Mouse (Mus musculus) forebrain, embryonic 12.5 days (tissue): ENCODE results near the gene Olfr693. TPM values are rescaled to one million over a fixed set of nuclear protein-coding genes. Genes with fewer than 3 reads are reported as not detected.

Experiments used
- ATAC-seq: fragments of 200-750 bp; cut with Nextera tagmentation; 2 replicates; pipeline ENCODE4 v1.8.0; 2017; ENCODE audit warnings: moderate TSS enrichment; ENCODE audit not compliant: low FRiP score
- H3K27ac ChIP-seq: fragments of 300-500 bp; sonication (generic); 2 replicates; pipeline ENCODE4 v1.5.1; 2016; ENCODE audit warnings: mild to moderate bottlenecking
- H3K27me3 ChIP-seq: fragments of 300-500 bp; sonication (generic); 2 replicates; pipeline ENCODE4 v1.6.1; 2016; ENCODE audit warnings: mild to moderate bottlenecking
- H3K36me3 ChIP-seq: fragments of 300-500 bp; sonication (generic); replicated peaks from 2 replicates; pipeline ENCODE4 v1.6.1; 2016; ENCODE audit warnings: mild to moderate bottlenecking
- H3K4me1 ChIP-seq: fragments of 300-500 bp; sonication (generic); 2 replicates; pipeline ENCODE4 v1.6.1; 2016
- H3K4me2 ChIP-seq: fragments of 300-500 bp; sonication (generic); 2 replicates; pipeline ENCODE4 v1.6.1; 2016; ENCODE audit warnings: mild to moderate bottlenecking, moderate library complexity
- H3K4me3 ChIP-seq: fragments of 300-500 bp; sonication (generic); replicated peaks from 2 replicates; pipeline ENCODE4 v1.5.1; 2016; ENCODE audit warnings: mild to moderate bottlenecking
- H3K9ac ChIP-seq: fragments of 300-500 bp; sonication (generic); 2 replicates; pipeline ENCODE4 v1.6.1; 2016; ENCODE audit warnings: mild to moderate bottlenecking
- H3K9me3 ChIP-seq: fragments of 300-500 bp; sonication (generic); 2 replicates; pipeline ENCODE4 v1.6.1; 2016
- WGBS: fragments of 180-500 bp; shearing (Covaris S2); methylation state at CpG from one replicate; pipeline ENCODE4 v1.1.7; 2016; 5-methylcytosine and 5-hydroxymethylcytosine counted together
- polyA plus RNA-seq: library from polyadenylated mRNA; unstranded; fragments of >200 nt; fragmentation: Nextera tagmentation; extraction: Ambion mirVana; gene quantifications from 2 replicates; pipeline ENCODE4 v1.2.1, GENCODE M21; 2016

The Olfr693 gene
- polyA plus RNA-seq, 1 experiment from 2014 or later = not detected

GRCm38 (mm10) chr7:106644222-106644870, 36.0 kb downstream of the Olfr693 start:
- Histone ChIP-seq H3K9ac (no peak overlapping the region), H3K27ac (no peak overlapping the region), H3K4me1 (no peaks in the 10 kb centered on the region), H3K9me3 (no peaks in the 10 kb centered on the region), H3K4me3 (no peak overlapping the region), H3K4me2 (no peak overlapping the region), H3K27me3 (no peaks in the 10 kb centered on the region), H3K36me3 (no peaks in the 10 kb centered on the region)
- ATAC-seq = no peak
- WGBS = 73% methylated on average over 3 of the region's 3 CpGs

GRCm38 (mm10) chr7:106640839-106641238, 39.5 kb downstream of the Olfr693 start:
- H3K9me3 ChIP-seq = no peaks in the 10 kb centered on the region
- no peaks in the 10 kb centered on the region for H3K27me3 ChIP-seq
- no peak overlapping the region for H3K4me3 ChIP-seq
- no peak overlapping the region for H3K27ac ChIP-seq
- no peaks in the 10 kb centered on the region for H3K4me1 ChIP-seq
- no peak overlapping the region for H3K4me2 ChIP-seq
- ATAC-seq = no peak
- no peaks in the 10 kb centered on the region for H3K36me3 ChIP-seq
- WGBS = 85% methylated on average over 1 of the region's 1 CpGs
- no peak overlapping the region for H3K9ac ChIP-seq

GRCm38 (mm10) chr7:106635560-106635959, 44.8 kb downstream of the Olfr693 start:
- Histone ChIP-seq H3K27me3 (no peaks in the 10 kb centered on the region), H3K4me1 (no peaks in the 10 kb centered on the region), H3K9ac (no peak overlapping the region), H3K4me3 (no peak overlapping the region), H3K27ac (no peak overlapping the region), H3K36me3 (no peaks in the 10 kb centered on the region), H3K4me2 (no peak overlapping the region), H3K9me3 (no peaks in the 10 kb centered on the region)
- ATAC-seq = no peak
- 83% methylated on average over 4 of the region's 4 CpGs for WGBS

Other genes with a start within 250 kb of the Olfr693 start
- gene Olfr694, start 11.2 kb upstream of the Olfr693 start, polyA plus RNA-seq = not detected in 2 replicates
- not detected in 2 replicates for gene Olfr695, start 35.8 kb upstream of the Olfr693 start, polyA plus RNA-seq
- not detected in 2 replicates for gene Olfr697, start 61.9 kb upstream of the Olfr693 start, polyA plus RNA-seq
- not detected in 2 replicates for gene Olfr698, start 74.8 kb upstream of the Olfr693 start, polyA plus RNA-seq
- gene Olfr699, start 112.6 kb upstream of the Olfr693 start, polyA plus RNA-seq = not detected in 2 replicates
- gene Olfr700, start 128.2 kb upstream of the Olfr693 start, polyA plus RNA-seq = not detected in 2 replicates
- not detected in 2 replicates for gene Olfr701, start 133.5 kb upstream of the Olfr693 start, polyA plus RNA-seq
- gene Olfr702, start 153.3 kb upstream of the Olfr693 start, polyA plus RNA-seq = not detected in 2 replicates
- gene Olfr703, start 162.8 kb upstream of the Olfr693 start, polyA plus RNA-seq = not detected in 2 replicates
- gene Olfr704, start 182.6 kb upstream of the Olfr693 start, polyA plus RNA-seq = not detected in 2 replicates
- not detected in 2 replicates for gene Olfr705, start 196.3 kb upstream of the Olfr693 start, polyA plus RNA-seq
- not detected in 2 replicates for gene Olfr706, start 207.6 kb upstream of the Olfr693 start, polyA plus RNA-seq
- not detected in 2 replicates for gene Olfr707, start 220.7 kb upstream of the Olfr693 start, polyA plus RNA-seq
- not detected in 2 replicates for gene Olfr1532-ps1, start 227.4 kb upstream of the Olfr693 start, polyA plus RNA-seq